Mouse (Mus musculus) CD4-positive naive resting alpha-beta T cell, adult 76 days (primary cell): Measurements from ENCODE around the gene Sh2d1a. TPM values are rescaled to one million over a fixed set of nuclear protein-coding genes. Genes with fewer than 3 reads are reported as not detected.

Experiments
- total RNA-seq: library from RNA; stranded (reverse); gene quantifications from one replicate; pipeline ENCODE4 v1.2.4, GENCODE M21; 2023

Sh2d1a gene
- total RNA-seq, result 32.9 TPM

GRCm38 (mm10) chrX:42502291-42503043, at the start of gene Sh2d1a:
Gene Sh2d1a (plus strand): TSS chrX:42502453.

GRCm38 (mm10) chrX:42489446-42489845, 12.8 kb upstream of the Sh2d1a start, which contains the start of gene Tex13c2:
Gene Tex13c2 (plus strand): TSS chrX:42489691.

Other genes with a start within 250 kb of the Sh2d1a start
- not detected for gene Tex13c2, start 12.8 kb upstream of the Sh2d1a start, total RNA-seq